Mouse (Mus musculus): ENCODE results near the gene Fam207a. TPM values are rescaled to one million over a fixed set of nuclear protein-coding genes. Genes with fewer than 3 reads are reported as not detected.

Gene Fam207a
- total RNA-seq, 2 experiments from 2014 or later: 5.9 to 16.2 TPM

- ATAC-seq (replicated peaks; ENCODE audit: low FRiP score, poor library complexity, severe bottlenecking): no peak
These were observed 9.1 kb downstream of the Fam207a start for GRCm38 (mm10) chr10:77506526-77506925.

GRCm38 (mm10) chr10:77504143-77504542, 11.4 kb downstream of the Fam207a start:
- ATAC-seq (replicated peaks; ENCODE audit: low FRiP score, poor library complexity, severe bottlenecking): no peak

DNA sequence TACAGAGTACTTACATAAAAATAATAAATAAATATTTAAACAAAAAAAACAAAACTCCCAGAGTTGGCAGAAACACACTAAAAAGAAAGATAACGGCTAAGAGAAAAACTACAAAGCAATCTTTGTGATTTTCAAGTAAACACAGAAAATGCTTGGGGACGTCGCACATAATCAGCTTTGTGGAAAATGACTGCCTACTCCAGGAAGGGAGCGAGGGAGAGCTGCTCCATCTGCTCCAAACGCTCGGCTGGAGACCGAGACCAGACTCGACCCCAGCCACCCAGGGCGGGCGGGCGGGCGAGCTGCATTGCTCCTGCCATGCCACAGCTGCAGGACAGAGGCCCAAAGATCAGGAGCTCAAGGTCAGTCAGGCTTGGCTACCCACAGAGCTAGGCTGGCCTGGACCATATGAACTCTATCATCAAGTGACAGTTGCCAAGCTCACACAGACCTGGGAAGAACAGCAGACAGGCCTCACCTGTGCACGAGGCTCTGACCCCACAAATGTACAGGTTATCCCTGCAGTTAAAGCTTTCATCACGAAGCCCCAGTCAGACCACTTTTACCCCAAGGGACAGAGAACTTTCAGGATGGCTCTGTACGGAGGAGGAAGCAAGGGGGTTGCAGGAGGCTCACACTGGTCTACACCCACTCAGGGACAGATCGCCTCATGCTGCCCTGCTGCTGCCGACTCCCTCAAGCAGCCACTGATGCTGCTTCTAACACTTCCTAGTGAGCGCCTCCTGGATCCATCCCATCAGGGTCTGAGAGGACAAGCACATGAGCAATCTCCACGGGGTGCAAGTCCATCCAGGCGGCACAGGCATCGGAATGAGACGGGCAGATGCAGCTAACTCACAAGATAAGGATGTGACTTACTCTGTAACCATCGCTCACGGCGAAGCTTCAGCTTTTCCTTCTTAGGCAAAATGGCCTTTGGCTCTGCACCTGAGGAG, 12.3 kb downstream of the Fam207a start:
- no peak for ATAC-seq (replicated peaks; ENCODE audit: low FRiP score, poor library complexity, severe bottlenecking)

DNA sequence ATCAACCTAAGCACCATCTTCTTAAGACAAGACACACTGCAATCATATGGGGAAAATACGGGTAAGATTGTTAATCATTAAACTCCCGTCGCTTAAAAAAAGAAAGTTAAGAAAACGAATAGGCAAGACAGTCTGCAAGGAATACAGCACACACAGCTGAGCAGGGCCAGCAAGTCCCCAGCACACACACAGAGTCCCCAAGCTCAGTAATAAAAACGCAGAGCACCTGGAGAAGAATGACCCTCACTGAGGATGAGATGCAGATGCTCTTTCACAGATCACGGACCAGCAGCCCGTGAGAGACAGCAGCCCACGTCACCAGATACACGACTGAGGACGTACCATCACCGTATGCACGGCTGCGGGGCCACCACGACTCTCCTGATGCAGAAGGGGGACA, 14.9 kb downstream of the Fam207a start:
- ATAC-seq (replicated peaks; ENCODE audit: low FRiP score, poor library complexity, severe bottlenecking): no peak

GRCm38 (mm10) chr10:77498254-77498653, 17.3 kb downstream of the Fam207a start:
- no peak for ATAC-seq (replicated peaks; ENCODE audit: low FRiP score, poor library complexity, severe bottlenecking)

DNA sequence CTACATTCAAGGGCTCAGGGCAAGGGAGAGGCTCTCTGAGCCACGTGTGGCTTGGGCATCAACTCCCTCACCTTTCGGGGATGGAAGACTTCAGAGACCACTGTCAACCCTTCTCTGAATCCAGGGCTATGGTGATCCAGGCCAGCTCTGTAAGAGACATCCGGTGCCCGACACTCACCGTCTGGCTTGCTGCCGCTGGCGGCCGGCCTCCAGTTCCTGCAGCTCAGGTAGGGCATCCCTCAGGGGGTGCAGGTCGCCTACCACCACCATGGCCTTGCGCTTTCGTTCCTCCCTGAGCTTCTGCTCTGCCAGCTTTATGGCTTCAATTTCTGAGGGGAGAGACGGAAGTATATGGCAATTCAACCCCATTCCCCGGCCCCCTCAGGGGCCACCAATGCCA, 18.4 kb downstream of the Fam207a start:
- ATAC-seq (replicated peaks; ENCODE audit: low FRiP score, poor library complexity, severe bottlenecking): no peak

GRCm38 (mm10) chr10:77492885-77493284, 22.7 kb downstream of the Fam207a start:
- no peak for ATAC-seq (replicated peaks; ENCODE audit: low FRiP score, poor library complexity, severe bottlenecking)

DNA sequence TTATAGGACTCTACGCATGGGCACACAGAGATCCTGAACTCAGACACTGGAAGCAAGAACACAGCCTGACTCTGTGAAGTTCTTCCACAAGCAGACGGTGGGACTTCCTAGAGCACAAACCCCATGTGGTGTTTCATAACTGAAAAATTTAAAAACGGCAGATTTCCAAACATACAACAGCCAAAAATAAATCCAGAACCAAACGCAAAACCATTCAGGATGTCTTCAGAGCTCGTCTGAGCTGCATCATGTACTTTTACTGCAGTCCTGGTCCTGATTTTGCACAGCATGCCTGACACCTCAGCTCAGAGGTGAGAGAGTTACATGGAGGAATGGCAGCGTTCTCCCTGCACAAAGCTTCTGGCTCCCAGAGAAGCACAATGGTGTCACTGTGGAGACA, 24.0 kb downstream of the Fam207a start:
- no peak for ATAC-seq (replicated peaks; ENCODE audit: low FRiP score, poor library complexity, severe bottlenecking)

DNA sequence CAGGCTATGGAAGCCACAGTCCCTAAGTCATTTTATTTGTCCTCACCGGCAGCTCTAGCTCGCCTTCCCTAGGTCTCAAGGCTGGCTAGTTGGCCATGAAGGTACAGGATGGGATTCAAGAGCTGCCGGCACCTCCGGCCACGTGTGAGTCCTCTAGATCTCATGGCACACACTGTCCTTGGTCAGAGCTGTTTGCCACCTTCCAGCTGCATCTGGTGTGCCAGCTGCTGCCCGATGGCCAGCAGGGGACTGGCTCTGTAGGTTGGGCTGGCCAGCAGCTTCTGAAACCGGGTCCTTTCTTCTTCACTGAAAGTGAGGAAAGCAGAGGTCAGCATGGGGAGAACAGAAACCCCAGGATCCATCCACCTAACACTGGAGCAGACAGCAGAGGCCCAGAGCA, 27.4 kb downstream of the Fam207a start:
- no peak for ATAC-seq (replicated peaks; ENCODE audit: low FRiP score, poor library complexity, severe bottlenecking)

DNA sequence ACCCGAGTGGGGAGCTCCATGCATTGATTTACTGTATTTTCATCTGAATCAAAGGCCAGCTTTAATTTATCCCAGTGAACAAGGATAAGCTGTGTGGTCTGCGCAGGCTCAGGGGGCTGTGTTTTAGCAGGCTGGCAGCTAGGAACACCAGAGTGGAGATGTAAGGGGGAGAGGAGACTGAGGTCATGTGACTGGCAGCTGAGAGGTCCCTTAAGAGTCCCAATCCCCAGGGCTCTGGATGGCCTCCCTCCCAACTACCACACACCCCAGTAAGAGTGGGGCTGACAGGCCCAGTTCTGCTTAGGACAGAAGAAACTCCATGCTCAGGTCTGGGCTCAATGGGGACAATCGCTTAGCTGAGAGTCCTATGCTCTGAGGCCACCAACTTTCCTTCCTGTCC, 29.8 kb downstream of the Fam207a start:
- ATAC-seq (replicated peaks; ENCODE audit: low FRiP score, poor library complexity, severe bottlenecking): no peak

- ATAC-seq (replicated peaks; ENCODE audit: low FRiP score, poor library complexity, severe bottlenecking): no peak
These were observed 31.2 kb downstream of the Fam207a start for GRCm38 (mm10) chr10:77484205-77484935.

- no peak for ATAC-seq (replicated peaks; ENCODE audit: low FRiP score, poor library complexity, severe bottlenecking)
These were observed 33.8 kb downstream of the Fam207a start for GRCm38 (mm10) chr10:77481814-77482213.

DNA sequence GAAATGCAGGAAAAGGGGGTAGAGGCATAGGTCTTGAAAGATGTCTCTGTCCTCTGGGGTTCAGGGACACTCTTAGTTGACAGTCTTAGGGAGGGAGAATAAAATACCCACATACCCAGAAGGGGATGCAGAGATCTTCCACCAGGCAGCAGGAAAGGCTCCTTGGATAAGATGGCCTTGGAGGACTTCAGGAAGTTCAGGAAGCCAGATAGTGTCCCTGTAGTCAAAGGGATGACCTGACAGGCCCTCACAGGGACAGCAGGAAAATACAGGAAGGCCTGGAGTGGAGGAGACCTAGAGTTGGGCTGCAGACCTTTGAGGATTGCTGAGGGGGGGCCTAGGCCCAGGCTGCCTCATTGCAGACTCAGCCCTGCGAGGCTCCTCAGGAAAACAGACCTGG, 35.6 kb downstream of the Fam207a start:
- no peak for ATAC-seq (replicated peaks; ENCODE audit: low FRiP score, poor library complexity, severe bottlenecking)

GRCm38 (mm10) chr10:77476907-77477306, 38.7 kb downstream of the Fam207a start:
- ATAC-seq (replicated peaks; ENCODE audit: low FRiP score, poor library complexity, severe bottlenecking): no peak

DNA sequence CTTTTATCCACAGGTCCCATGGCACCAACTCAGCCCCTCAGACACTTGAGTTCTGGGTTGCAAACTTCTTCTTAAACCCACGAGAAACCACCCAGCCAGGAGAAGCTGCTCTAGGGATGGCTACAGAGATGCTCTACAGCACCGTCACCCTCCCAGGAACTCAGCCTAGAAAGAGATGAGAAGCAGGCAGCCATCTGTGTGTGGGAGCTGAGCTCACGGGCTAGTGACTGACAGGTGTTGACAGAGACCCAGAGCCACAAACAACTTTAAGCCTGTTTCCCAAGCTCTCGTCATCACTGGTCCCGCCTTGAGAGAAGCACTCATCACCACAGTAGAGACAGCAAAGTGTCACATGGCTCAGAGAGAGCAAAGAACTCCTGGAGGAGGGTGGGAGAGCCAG, 43.4 kb downstream of the Fam207a start:
- ATAC-seq (replicated peaks; ENCODE audit: low FRiP score, poor library complexity, severe bottlenecking): no peak

DNA sequence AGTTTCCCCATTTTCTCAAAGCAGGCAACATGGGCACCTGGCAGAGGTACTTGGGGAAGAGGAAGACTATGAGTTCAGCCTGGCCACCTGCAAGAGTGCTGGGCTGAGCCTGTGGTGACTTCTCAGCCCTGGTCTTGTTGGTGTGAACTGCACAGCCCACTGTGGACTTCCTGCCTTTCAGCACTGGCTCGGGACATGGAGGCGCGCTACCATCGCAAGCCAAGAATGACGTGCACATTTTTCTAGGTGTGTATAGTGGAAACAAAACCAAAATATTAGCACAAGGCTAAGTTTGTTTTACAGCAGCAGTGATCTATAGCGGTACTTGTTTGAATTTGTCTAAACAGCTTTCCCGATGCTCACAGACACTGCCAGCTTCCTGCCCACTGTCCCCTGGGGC, 44.1 kb downstream of the Fam207a start:
- no peak for ATAC-seq (replicated peaks; ENCODE audit: low FRiP score, poor library complexity, severe bottlenecking)

GRCm38 (mm10) chr10:77470763-77471162, 44.8 kb downstream of the Fam207a start:
- ATAC-seq (replicated peaks; ENCODE audit: low FRiP score, poor library complexity, severe bottlenecking): no peak

GRCm38 (mm10) chr10:77468675-77469074, 46.9 kb downstream of the Fam207a start:
- ATAC-seq (replicated peaks; ENCODE audit: low FRiP score, poor library complexity, severe bottlenecking): no peak

DNA sequence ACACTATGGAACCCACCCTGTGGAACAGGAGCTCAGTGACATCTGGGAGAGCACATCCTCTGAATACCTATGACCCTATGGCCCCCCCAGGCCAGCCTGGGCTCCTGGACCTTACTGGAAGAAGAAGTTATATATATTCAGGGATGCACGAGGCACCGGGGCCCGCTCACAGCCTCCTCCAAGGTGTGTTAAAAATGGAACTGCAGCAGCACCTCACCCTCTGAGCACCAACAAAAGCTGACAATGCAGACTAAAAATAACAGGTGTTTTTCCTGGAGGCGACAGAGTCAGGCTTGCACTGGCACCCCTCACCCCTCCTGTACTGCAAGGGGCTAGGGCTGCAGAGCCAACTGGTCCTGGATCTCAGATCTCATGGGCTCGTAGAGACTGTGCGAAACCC, 48.2 kb downstream of the Fam207a start:
- ATAC-seq (replicated peaks; ENCODE audit: low FRiP score, poor library complexity, severe bottlenecking): no peak

DNA sequence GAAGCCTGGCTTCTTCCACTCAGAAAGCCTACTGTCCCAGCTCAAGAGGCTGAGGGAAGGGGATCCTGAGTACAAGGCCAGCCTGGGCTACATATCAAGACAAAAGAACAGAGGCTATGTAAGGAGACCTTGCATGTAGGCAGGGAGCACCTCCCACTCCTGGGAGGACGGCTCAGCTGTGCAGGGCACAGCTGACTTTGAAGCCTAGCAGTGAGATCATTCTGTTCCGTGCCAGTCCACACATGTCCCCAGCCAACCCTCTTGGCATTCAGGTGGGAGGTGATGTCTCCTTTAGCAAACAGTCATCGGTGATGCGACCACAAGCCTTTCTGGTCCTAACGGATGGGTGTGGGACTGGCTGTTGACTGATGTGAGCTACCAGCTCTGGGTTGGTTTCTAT, 49.7 kb downstream of the Fam207a start:
- ATAC-seq (replicated peaks; ENCODE audit: low FRiP score, poor library complexity, severe bottlenecking): no peak

Measured in erythroid progenitor cell, adult 5-6 weeks (primary cell).